Mouse (Mus musculus) stomach, postnatal 0 days (tissue): ENCODE measurements around the gene Midn.

Experiments used
- CTCF ChIP-seq: IDR thresholded peaks from 2 replicates; pipeline ENCODE4 v1.5.1; 2016; ENCODE audit warnings: antibody characterized with exemption, low read depth, mild to moderate bottlenecking, moderate library complexity
- EP300 ChIP-seq: optimal IDR thresholded peaks from 2 replicates; pipeline ENCODE3; 2016; ENCODE audit warnings: antibody characterized with exemption

- TF ChIP-seq CTCF (no peak), EP300 (no peak)
These were observed 11.7 kb upstream of the Midn start for GRCm38 (mm10) chr10:80136179-80136951.
